ENCODE assay signal across 26 mouse cellular contexts in the genomic region with DNA sequence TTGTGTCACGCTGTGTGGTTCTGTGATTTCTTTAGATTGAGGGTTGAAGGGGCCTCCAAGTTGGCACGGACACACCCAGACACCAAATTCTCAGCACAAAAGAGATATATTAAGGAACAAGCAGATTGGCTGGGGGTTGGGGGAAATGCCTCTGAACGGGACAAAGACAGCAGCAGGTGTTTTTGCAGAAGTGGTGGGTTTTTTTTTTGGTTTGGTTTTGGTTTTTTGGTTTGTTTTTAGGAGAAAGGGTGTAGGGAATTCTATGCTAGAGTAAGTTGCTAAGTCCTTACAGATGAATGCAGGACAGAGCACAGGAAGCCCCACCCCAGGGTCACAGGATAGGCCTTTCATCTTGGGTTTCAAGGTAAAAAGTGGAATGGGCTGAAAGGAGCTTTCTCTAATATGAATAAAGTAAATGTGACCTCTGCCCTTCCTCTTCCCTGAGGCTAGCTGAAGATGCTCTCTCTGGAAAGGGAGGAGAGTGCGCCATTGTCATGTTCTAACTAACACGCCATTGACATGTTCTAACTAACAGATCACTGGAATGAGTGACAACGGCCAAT. TPM values are rescaled to one million over a fixed set of nuclear protein-coding genes. Genes with fewer than 3 reads are reported as not detected.
DNase-seq lines count a peak whose midpoint lies in the region; TF ChIP-seq lines count a peak whose summit lies in the region.
"Had no signal": no experiment of that assay in that cellular context is flagged by ENCODE, and none has a peak within 500 bp of the region (broad histone marks: within the 10 kb centered on the region; RNA-seq: fewer than 3 reads in every experiment).

No protein-coding gene starts in this region.

- H3K4me1 ChIP-seq in ES-Bruce4 (ENCODE audit: control insufficient read depth, insufficient read depth, low read length) (peaks cover 5% of the 10 kb centered on the region), MEL (ENCODE audit: control insufficient read depth in 1 of 2, insufficient read depth in 2 of 2, low read length in 2 of 2) (no peaks in the 10 kb centered on the region)
- H3K4me1 ChIP-seq: embryonic facial prominence, embryonic 15.5 days; forebrain, embryonic 10.5 days; forebrain, embryonic 15.5 days; heart, embryonic 13.5 days; intestine, embryonic 15.5 days had no signal

- H3K27ac ChIP-seq in ES-Bruce4 (ENCODE audit: insufficient read depth, low read length) (peak overlapping the region; percentile 36; the same call in 1 of the 2 replicates), MEL (ENCODE audit: control insufficient read depth, low read depth, low read length) (no peak overlapping the region)
- H3K27ac ChIP-seq in layer of hippocampus, adult 2 months, result no peak overlapping the region
- H3K27ac ChIP-seq: embryonic facial prominence, embryonic 15.5 days; forebrain, embryonic 10.5 days; forebrain, embryonic 15.5 days; heart, embryonic 13.5 days; intestine, embryonic 15.5 days had no signal

- H3K9me3 ChIP-seq in ES-Bruce4 (replicated peaks; ENCODE audit: control insufficient read depth, insufficient read depth, low read length, poor library complexity, severe bottlenecking), result no peaks in the 10 kb centered on the region; the same call in 1 of the 2 replicates
- no peaks in the 10 kb centered on the region for H3K9me3 ChIP-seq in MEL (replicated peaks; ENCODE audit: insufficient read depth, low read length)
- H3K9me3 ChIP-seq: embryonic facial prominence, embryonic 15.5 days; forebrain, embryonic 10.5 days; forebrain, embryonic 15.5 days; heart, embryonic 13.5 days; hindbrain, embryonic 13.5 days; intestine, embryonic 15.5 days had no signal

- no peaks in the 10 kb centered on the region for H3K36me3 ChIP-seq in ES-Bruce4 (ENCODE audit: control insufficient read depth, insufficient read depth, low read length, poor library complexity, severe bottlenecking)
- H3K36me3 ChIP-seq in MEL (ENCODE audit: control insufficient read depth in 1 of 2, insufficient read depth in 2 of 2, low read length in 2 of 2), result no peaks in the 10 kb centered on the region
- H3K36me3 ChIP-seq in splenic B cell, adult 2 months (ENCODE audit: control insufficient read depth, insufficient read depth, low read length, poor library complexity, severe bottlenecking), result 0 out of 2 replicates have a peak, but pooled peaks cover 4% of the 10 kb centered on the region
- H3K36me3 ChIP-seq: embryonic facial prominence, embryonic 15.5 days; forebrain, embryonic 10.5 days; forebrain, embryonic 15.5 days; G1E; heart, embryonic 13.5 days; hindbrain, embryonic 13.5 days; intestine, embryonic 15.5 days had no signal

- H3K27me3 ChIP-seq in ES-Bruce4 (ENCODE audit: control insufficient read depth, insufficient read depth, low read length, poor library complexity, severe bottlenecking) (no peaks in the 10 kb centered on the region), MEL (ENCODE audit: control insufficient read depth in 1 of 2, insufficient read depth in 2 of 2, low read length in 2 of 2) (0 out of 4 replicates have a peak, but pooled peaks cover 0 to 1% of the 10 kb centered on the region in 2 experiments)
- H3K27me3 ChIP-seq in splenic B cell, adult 2 months (ENCODE audit: control insufficient read depth, insufficient read depth, low read length, poor library complexity, severe bottlenecking), result no peaks in the 10 kb centered on the region
- H3K27me3 ChIP-seq: embryonic facial prominence, embryonic 15.5 days; forebrain, embryonic 15.5 days; heart, embryonic 13.5 days; hindbrain, embryonic 13.5 days; intestine, embryonic 15.5 days had no signal

- H3K4me3 ChIP-seq in ES-Bruce4 (ENCODE audit: low read depth, low read length) (no peak overlapping the region), MEL (ENCODE audit: control insufficient read depth in 1 of 2, insufficient read depth in 1 of 2, low read depth in 2 of 2, low read length in 2 of 2) (no peak overlapping the region)
- H3K4me3 ChIP-seq in layer of hippocampus, adult 2 months, result no peak overlapping the region
- H3K4me3 ChIP-seq: embryonic facial prominence, embryonic 15.5 days; erythroblast, embryonic 14.5 days; forebrain, embryonic 10.5 days; forebrain, embryonic 15.5 days; heart, embryonic 13.5 days; hindbrain, embryonic 13.5 days; intestine, embryonic 15.5 days had no signal

- no peaks in the 10 kb centered on the region for H3K79me2 ChIP-seq in MEL (ENCODE audit: control insufficient read depth, insufficient read depth, low read length, poor library complexity)

- no peak for TF ChIP-seq POLR2A in ES-Bruce4 (IDR thresholded peaks at IDR 0.05; ENCODE audit: insufficient read depth, low read length)
- no peak for TF ChIP-seq POLR2A in MEL (IDR thresholded peaks at IDR 0.05; ENCODE audit: control insufficient read depth in 1 of 2, insufficient read depth in 1 of 2, low read depth in 1 of 2, low read length in 2 of 2, poor library complexity in 1 of 2)

- DNase-seq in spleen, postnatal 36 days (ENCODE audit: low spot score in 2 of 2), result peak; percentile 51 to 57
- no peak for DNase-seq in spleen, adult 18-20 months
- DNase-seq in MEL (ENCODE audit: low read depth, low spot score), result no peak
- peak; percentile 33 for DNase-seq in splenic B cell, adult 2 months (ENCODE audit: low read depth, low spot score)
- DNase-seq in layer of hippocampus, adult 2 months (ENCODE audit: low spot score in 2 of 2), result no peak
- DNase-seq in gastrocnemius, adult 8-10 months (ENCODE audit: low spot score in 2 of 2), result no peak
- DNase-seq: adrenal gland, adult 8-10 months; adrenal gland, postnatal 36 days; cerebellum, adult 11 months; cerebellum, adult 8-10 months; cerebellum, postnatal 14 days; embryo, embryonic 11 days; gastrocnemius, postnatal 14 days; heart, postnatal 4 days; kidney, adult 18-20 months had no signal

- H3K9ac ChIP-seq in ES-Bruce4 (ENCODE audit: low read depth, poor library complexity, severe bottlenecking) (no peak overlapping the region), MEL (ENCODE audit: control insufficient read depth, low read depth, low read length, poor library complexity, severe bottlenecking) (no peak overlapping the region)
- H3K9ac ChIP-seq: embryonic facial prominence, embryonic 15.5 days; forebrain, embryonic 15.5 days; heart, embryonic 13.5 days; hindbrain, embryonic 13.5 days; intestine, embryonic 15.5 days had no signal

- no peak for TF ChIP-seq RAD21 in MEL (IDR thresholded peaks at IDR 0.05; ENCODE audit: low read depth, low read length)

- TF ChIP-seq CTCF in ES-Bruce4 (IDR thresholded peaks at IDR 0.05; ENCODE audit: low read depth, low read length) (no peak), MEL (IDR thresholded peaks at IDR 0.05 in 2 of 3, conservative IDR thresholded peaks at IDR 0.05 in 1 of 3; ENCODE audit: control insufficient read depth in 1 of 3, insufficient read depth in 1 of 3, low read depth in 2 of 3, low read length in 3 of 3, poor library complexity in 1 of 3, severe bottlenecking in 1 of 3) (no peak)
- TF ChIP-seq CTCF in layer of hippocampus, adult 2 months (conservative IDR thresholded peaks at IDR 0.05), result no peak

- TF ChIP-seq EP300 in ES-Bruce4 (IDR thresholded peaks at IDR 0.05; ENCODE audit: insufficient read depth, low read depth, low read length) (no peak), MEL (IDR thresholded peaks at IDR 0.05; ENCODE audit: low read depth in 1 of 2, low read length in 2 of 2) (no peak)

TF ChIP-seq in MEL, 35 proteins besides CTCF, POLR2A, EP300 and RAD21:
- TF ChIP-seq ZC3H11A (IDR thresholded peaks at IDR 0.05; ENCODE audit: low read depth, low read length) (no peak), ZNF384 (IDR thresholded peaks at IDR 0.05; ENCODE audit: low read depth, low read length) (peak; percentile 74)

RNA-seq across cellular contexts. Expression of a gene that starts 31.7 kb away (rescaled TPM):
- not detected in 2 replicates for polyA plus RNA-seq in ES-Bruce4 (2011; ENCODE audit: insufficient read depth, insufficient read length, low read depth, missing spikeins)
- not detected in 2 replicates for total RNA-seq in MEL (2012; rRNA removed)
- under 1 TPM in 1 of 2 experiments, not detected in 1; 0.01 TPM for polyA plus RNA-seq in MEL (2012; ENCODE audit: insufficient read depth in 1 of 2, insufficient read length in 2 of 2, low read depth in 1 of 2, low replicate concordance in 2 of 2, missing spikeins in 1 of 2)
- not detected for total RNA-seq in layer of hippocampus, adult 2 months (2021)
- not detected for total RNA-seq in gastrocnemius, adult 8-10 months (2022)
- polyA plus RNA-seq: embryonic facial prominence, embryonic 11.5 days; forebrain, embryonic 15.5 days; G1E; hindbrain, embryonic 13.5 days had no signal

RNA-seq across cellular contexts. Expression of a gene that starts 53.6 kb away (rescaled TPM):
- polyA plus RNA-seq in ES-Bruce4 (2011; ENCODE audit: insufficient read depth, insufficient read length, low read depth, missing spikeins), result not detected in 2 replicates
- total RNA-seq in MEL (2012; rRNA removed), result 0.04 and 0.10 TPM in 2 replicates
- polyA plus RNA-seq in MEL (2012; ENCODE audit: insufficient read depth in 1 of 2, insufficient read length in 2 of 2, low read depth in 1 of 2, low replicate concordance in 2 of 2, missing spikeins in 1 of 2), result under 1 TPM in 1 of 2 experiments, not detected in 1; 0.39 TPM
- total RNA-seq in layer of hippocampus, adult 2 months (2021), result under 1 TPM; 0.12 to 0.18 TPM
- not detected for total RNA-seq in gastrocnemius, adult 8-10 months (2022)
- total RNA-seq: G1E had no signal
- polyA plus RNA-seq: embryonic facial prominence, embryonic 11.5 days; embryonic facial prominence, embryonic 15.5 days; erythroblast, embryonic 14.5 days; forebrain, embryonic 10.5 days; forebrain, embryonic 15.5 days; G1E; heart, embryonic 13.5 days; heart, postnatal 0 days; hindbrain, embryonic 13.5 days; intestine, embryonic 15.5 days had no signal

Comparison
In these comparisons a context has a peak if more than half of its experiments do, and no peak if none do; other contexts are left out.
1. DNase-seq: peak in spleen, postnatal 36 days (2 of 2) and splenic B cell, adult 2 months (single experiment); none in spleen, adult 18-20 months (0 of 2), MEL (single experiment), layer of hippocampus, adult 2 months (0 of 2) and gastrocnemius, adult 8-10 months (0 of 2).